Mouse (Mus musculus) stomach, embryonic 15.5 days (tissue): ENCODE measurements around the gene Plcxd2. TPM values are rescaled to one million over a fixed set of nuclear protein-coding genes. Genes with fewer than 3 reads are reported as not detected.

ENCODE experiments used
- ATAC-seq: fragments of 200-750 bp; cut with Nextera tagmentation; 2 replicates; pipeline ENCODE4 v1.8.0; 2017; ENCODE audit warnings: low read depth, moderate number of reproducible peaks, moderate TSS enrichment; ENCODE audit not compliant: insufficient read depth, low FRiP score
- H3K27ac ChIP-seq: fragments of 300-500 bp; sonication (generic); 2 replicates; pipeline ENCODE4 v1.5.1; 2015; ENCODE audit warnings: mild to moderate bottlenecking, inconsistent platforms
- H3K27me3 ChIP-seq: fragments of 300-500 bp; sonication (generic); replicated peaks from 2 replicates; pipeline ENCODE4 v1.6.1; 2015; ENCODE audit warnings: inconsistent platforms
- H3K36me3 ChIP-seq: fragments of 300-500 bp; sonication (generic); 2 replicates; pipeline ENCODE4 v1.6.1; 2015; ENCODE audit warnings: inconsistent platforms
- H3K4me1 ChIP-seq: fragments of 300-500 bp; sonication (generic); 2 replicates; pipeline ENCODE4 v1.6.1; 2015; ENCODE audit warnings: inconsistent platforms
- H3K4me2 ChIP-seq: fragments of 300-500 bp; sonication (generic); 2 replicates; pipeline ENCODE4 v1.6.1; 2015; ENCODE audit warnings: mild to moderate bottlenecking, inconsistent platforms
- H3K4me3 ChIP-seq: fragments of 300-500 bp; sonication (generic); replicated peaks from 2 replicates; pipeline ENCODE4 v1.5.1; 2015; ENCODE audit warnings: inconsistent platforms
- H3K9ac ChIP-seq: fragments of 300-500 bp; sonication (generic); 2 replicates; pipeline ENCODE4 v1.6.1; 2015; ENCODE audit warnings: inconsistent platforms
- H3K9me3 ChIP-seq: fragments of 300-500 bp; sonication (generic); 2 replicates; pipeline ENCODE4 v1.6.1; 2016; ENCODE audit warnings: inconsistent platforms
- WGBS: fragments of 180-500 bp; shearing (Covaris S2); methylation state at CpG from one replicate; pipeline ENCODE4 v1.1.7; 2015; 5-methylcytosine and 5-hydroxymethylcytosine counted together
- polyA plus RNA-seq: library from polyadenylated mRNA; unstranded; fragments of >200 nt; fragmentation: Nextera tagmentation; extraction: Ambion mirVana; gene quantifications from 2 replicates; pipeline ENCODE4 v1.2.1, GENCODE M21; 2015

The Plcxd2 gene
- polyA plus RNA-seq, 1 experiment from 2014 or later, result 2.2 TPM

DNA sequence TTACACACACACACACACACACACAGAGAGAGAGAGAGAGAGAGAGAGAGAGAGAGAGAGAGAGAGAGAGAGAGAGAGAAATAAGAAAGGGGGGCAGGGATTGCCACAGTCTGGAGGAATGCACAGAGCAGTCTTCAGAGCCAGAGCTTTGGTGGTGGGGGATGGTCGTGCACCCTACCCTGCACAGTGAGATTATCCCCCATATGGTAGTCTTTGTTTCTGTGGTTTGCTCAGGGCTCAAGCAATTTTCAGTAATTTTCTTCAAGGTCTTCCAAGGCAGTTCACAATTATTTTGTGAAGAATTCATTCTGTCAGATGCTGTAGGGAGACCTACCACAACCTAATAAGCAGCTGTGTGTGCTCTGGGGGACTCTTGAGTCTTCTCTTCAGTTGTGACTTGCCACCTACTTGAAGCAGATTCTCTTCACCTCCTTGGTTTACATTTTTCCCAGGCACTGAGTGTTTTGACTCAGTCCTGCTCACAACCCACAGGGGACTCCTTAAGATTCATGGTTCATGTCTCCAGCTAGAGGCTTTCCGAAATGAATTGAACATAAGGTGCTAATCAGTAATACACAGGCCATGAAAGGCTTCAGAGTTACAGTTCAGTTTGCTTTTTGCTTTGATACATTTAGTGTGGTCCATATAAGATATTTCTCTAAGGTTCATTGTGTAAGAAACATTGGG lies 75.2 kb downstream of the Plcxd2 start:
- Histone ChIP-seq H3K9ac (no peak overlapping the region), H3K4me3 (no peak overlapping the region), H3K27ac (no peak overlapping the region), H3K4me1 (0 out of 2 replicates have a peak, but pooled peaks cover 3% of the 10 kb centered on the region), H3K27me3 (no peaks in the 10 kb centered on the region), H3K36me3 (no peaks in the 10 kb centered on the region), H3K4me2 (no peak overlapping the region), H3K9me3 (no peaks in the 10 kb centered on the region)
- WGBS, result 46% methylated on average over 2 of the region's 2 CpGs
- no peak for ATAC-seq

DNA sequence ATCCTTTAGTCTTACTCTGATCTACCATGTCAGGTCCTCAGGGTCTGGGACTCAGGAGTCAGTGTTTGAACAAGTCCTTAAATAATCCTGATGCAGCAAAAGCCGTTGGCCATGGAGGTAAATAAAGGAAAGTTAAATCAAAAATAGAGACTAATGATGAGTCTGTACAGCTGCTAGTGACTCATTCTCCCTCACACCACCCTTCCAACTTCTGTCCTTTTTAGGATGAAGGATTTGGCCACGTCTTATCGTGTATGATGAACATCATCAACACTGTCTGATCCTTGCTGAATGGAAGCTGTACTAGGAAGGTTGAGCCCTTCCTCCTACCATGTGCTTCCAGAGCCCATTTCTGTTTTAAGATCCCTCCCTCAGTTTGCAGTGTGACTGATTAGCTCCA lies 79.7 kb downstream of the Plcxd2 start:
- Histone ChIP-seq H3K4me1 (0 out of 2 replicates have a peak, but pooled peaks cover 3% of the 10 kb centered on the region), H3K9ac (no peak overlapping the region), H3K4me2 (no peak overlapping the region), H3K4me3 (no peak overlapping the region), H3K36me3 (no peaks in the 10 kb centered on the region), H3K9me3 (no peaks in the 10 kb centered on the region), H3K27ac (peak overlapping the region; percentile 28; the same call in 1 of the 2 replicates), H3K27me3 (no peaks in the 10 kb centered on the region)
- no peak for ATAC-seq
- WGBS, result 49% methylated on average over 3 of the region's 3 CpGs

DNA sequence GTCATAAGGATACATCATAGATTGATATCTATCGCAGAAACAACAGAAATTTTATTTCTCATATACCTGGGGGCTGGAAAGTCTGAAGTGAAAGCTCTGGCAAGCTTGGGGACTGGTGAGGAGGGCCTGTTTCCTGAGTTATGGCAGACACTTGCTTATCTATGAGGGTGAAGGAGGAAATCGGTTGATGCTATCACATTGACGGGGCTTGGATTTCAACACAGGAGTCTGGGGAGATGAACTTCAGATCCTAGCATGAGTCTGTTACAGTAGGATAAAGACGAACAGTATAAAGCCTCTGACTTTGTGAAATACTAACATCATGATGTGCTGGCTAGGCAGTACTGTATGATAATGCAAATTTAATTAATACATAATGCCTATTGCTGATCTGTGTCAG lies 81.9 kb downstream of the Plcxd2 start:
- H3K9ac ChIP-seq, result no peak overlapping the region
- WGBS, result 48% methylated on average over 4 of the region's 4 CpGs

DNA sequence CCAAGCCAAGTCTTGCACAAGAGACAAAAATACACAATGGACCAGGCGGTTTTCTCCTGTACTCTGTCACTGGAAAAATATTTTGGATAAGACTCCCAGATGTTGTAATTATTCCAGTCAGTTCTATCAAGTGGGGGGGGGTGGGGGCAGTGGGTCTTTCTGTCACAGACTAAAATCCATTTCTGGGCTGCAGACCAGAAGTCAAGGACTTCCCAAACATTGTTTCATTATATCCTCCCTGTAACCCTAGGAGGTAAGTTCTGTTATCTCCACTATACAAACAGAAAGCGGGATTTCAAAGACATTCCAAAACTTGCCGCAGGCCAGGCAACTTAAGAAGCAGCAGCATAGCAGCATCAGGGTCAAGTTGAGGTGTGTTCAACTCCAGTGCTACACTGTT lies 82.4 kb downstream of the Plcxd2 start:
- no peaks in the 10 kb centered on the region for H3K27me3 ChIP-seq
- no peak overlapping the region for H3K9ac ChIP-seq
- 16% methylated on average over 3 of the region's 3 CpGs for WGBS
- no peak overlapping the region for H3K27ac ChIP-seq
- no peaks in the 10 kb centered on the region for H3K9me3 ChIP-seq
- H3K4me2 ChIP-seq, result no peak overlapping the region
- H3K4me1 ChIP-seq, result peaks cover 7% of the 10 kb centered on the region; the same call in 1 of the 2 replicates
- H3K36me3 ChIP-seq, result no peaks in the 10 kb centered on the region
- no peak overlapping the region for H3K4me3 ChIP-seq
- no peak for ATAC-seq

More for the DNA sequence above, 81.9 kb downstream of the Plcxd2 start:
- H3K27ac ChIP-seq, result no peak overlapping the region
- no peak overlapping the region for H3K4me3 ChIP-seq
- H3K4me1 ChIP-seq, result peaks cover 7% of the 10 kb centered on the region; the same call in 1 of the 2 replicates
- no peaks in the 10 kb centered on the region for H3K27me3 ChIP-seq
- ATAC-seq, result no peak
- H3K9me3 ChIP-seq, result no peaks in the 10 kb centered on the region
- H3K4me2 ChIP-seq, result no peak overlapping the region
- no peaks in the 10 kb centered on the region for H3K36me3 ChIP-seq

DNA sequence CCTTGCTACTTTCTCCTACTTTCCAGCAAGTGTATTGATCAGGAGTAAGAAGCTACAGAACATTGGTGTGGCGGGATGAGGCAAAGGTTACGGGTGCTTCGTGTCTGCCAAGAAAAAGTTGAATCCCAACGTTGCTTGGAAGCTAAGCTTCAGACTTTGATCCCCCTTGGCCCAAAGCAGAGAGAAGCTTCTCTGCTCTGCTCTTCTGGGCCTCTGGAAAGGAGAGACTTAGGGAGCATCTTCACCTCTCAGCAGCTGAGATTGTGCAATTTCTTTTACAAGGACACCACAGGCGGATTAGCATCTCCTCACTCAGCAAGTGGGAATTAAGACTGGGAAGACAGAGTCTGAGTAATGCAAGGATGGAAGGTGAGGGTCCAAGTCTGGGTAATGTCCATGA lies 83.1 kb downstream of the Plcxd2 start:
- no peak overlapping the region for H3K4me3 ChIP-seq
- H3K4me1 ChIP-seq, result peaks cover 7% of the 10 kb centered on the region; the same call in 1 of the 2 replicates
- no peak overlapping the region for H3K27ac ChIP-seq
- H3K9me3 ChIP-seq, result no peaks in the 10 kb centered on the region
- no peaks in the 10 kb centered on the region for H3K27me3 ChIP-seq
- no peak overlapping the region for H3K9ac ChIP-seq
- 84% methylated on average over 5 of the region's 5 CpGs for WGBS
- H3K36me3 ChIP-seq, result no peaks in the 10 kb centered on the region
- ATAC-seq, result no peak
- no peak overlapping the region for H3K4me2 ChIP-seq

DNA sequence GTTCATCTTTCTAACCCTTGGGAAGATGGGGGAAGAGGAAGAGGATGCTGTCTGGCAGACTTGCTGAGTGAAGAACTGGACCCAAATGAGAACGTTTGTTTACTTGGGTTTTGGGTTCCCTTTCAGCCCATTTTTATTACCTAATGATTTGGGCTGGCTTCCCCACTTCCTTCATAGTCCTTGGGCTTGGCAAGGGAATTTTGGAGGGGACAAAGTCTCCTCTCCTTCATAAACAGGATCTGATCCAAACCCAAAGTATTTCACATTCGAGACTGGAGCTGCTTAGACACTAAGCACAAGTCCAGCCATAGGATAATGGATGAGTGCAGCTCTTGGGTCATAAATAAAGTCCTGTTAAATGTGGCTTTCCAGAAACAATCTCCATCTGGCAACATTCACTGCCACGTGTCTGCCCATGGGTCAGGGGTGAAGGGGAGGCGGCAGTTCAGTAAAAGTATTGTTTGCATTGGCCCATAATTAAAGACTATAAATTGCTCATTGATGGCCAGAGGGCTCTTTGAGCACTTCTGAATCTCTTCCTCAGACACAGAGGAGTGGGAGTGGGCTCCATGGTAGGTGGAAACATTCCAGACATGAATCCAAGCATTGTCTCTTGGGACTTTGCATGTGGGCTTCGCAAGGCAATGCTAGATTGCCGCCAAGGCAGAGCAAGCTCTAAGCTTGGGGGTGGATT lies 86.1 kb downstream of the Plcxd2 start:
- Histone ChIP-seq H3K27ac (0 out of 2 replicates have a peak overlapping the region, but pooled peaks have one; percentile 40), H3K9me3 (no peaks in the 10 kb centered on the region), H3K4me2 (no peak overlapping the region), H3K4me3 (no peak overlapping the region), H3K36me3 (no peaks in the 10 kb centered on the region), H3K9ac (no peak overlapping the region), H3K27me3 (no peaks in the 10 kb centered on the region), H3K4me1 (peaks cover 7% of the 10 kb centered on the region; the same call in 1 of the 2 replicates)
- WGBS, result 46% methylated on average over 6 of the region's 6 CpGs
- peak; percentile 41; the same call in 1 of the 2 replicates for ATAC-seq

DNA sequence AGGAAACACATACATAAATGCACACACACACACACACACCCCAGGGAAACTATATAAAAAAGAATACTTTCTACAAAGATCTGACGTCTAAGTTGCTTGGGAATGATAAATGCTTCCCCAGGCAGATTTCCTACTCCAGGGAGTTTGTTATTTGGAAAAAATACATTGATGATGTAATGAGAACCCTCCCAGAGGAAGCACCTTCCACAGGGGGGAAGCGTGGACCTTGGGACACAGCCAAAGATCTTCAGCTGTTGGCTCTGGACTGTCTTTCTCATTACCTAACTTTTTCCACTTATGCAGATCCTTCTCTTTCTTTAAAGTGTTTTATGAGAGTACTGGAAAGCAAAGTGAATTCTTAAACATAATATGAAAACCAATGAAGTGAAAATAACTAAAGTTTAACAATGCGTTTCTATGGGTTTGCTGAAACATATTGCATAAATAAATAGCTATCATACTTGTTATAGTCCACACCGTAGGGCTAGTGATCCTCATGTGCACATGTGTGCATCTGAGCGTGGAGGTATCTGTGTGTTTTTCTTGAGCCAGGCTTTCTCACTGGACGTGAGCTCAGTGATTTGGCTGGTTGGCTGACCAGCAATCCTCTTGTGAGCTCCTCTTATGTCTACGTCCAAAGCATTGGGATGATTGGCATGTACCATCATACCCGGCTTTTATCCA lies 87.3 kb downstream of the Plcxd2 start:
- H3K27ac ChIP-seq, result no peak overlapping the region
- 64% methylated on average over 8 of the region's 8 CpGs for WGBS
- no peak overlapping the region for H3K4me2 ChIP-seq
- no peaks in the 10 kb centered on the region for H3K27me3 ChIP-seq
- no peak overlapping the region for H3K4me3 ChIP-seq
- H3K36me3 ChIP-seq, result no peaks in the 10 kb centered on the region
- no peaks in the 10 kb centered on the region for H3K9me3 ChIP-seq
- 0 out of 2 replicates have a peak, but pooled peaks have one; percentile 42 for ATAC-seq
- H3K9ac ChIP-seq, result no peak overlapping the region
- peaks cover 7% of the 10 kb centered on the region; the same call in 1 of the 2 replicates for H3K4me1 ChIP-seq

DNA sequence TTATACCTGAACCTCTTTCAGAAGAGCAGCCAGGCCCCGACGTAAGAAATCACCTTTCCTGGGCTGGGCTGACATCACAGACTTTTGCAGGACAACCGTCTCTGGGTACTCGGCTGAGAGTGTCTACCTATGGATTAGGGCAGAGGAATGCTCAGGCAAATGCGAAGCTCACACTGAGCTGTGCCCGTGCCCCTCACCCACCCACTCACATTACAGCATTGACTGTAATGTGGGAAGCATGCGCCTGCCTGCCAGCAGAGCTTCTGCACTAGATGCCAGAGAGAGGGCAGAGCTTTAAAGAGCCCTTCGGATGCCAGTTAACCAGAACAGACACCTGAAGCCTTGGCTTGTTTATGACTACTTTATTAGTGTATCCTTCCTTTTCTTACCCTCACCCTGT lies 90.4 kb downstream of the Plcxd2 start:
- Histone ChIP-seq H3K36me3 (no peaks in the 10 kb centered on the region), H3K9ac (no peak overlapping the region), H3K9me3 (no peaks in the 10 kb centered on the region), H3K4me3 (no peak overlapping the region), H3K27me3 (no peaks in the 10 kb centered on the region), H3K27ac (no peak overlapping the region), H3K4me1 (peaks cover 6% of the 10 kb centered on the region; the same call in 1 of the 2 replicates), H3K4me2 (no peak overlapping the region)
- ATAC-seq, result no peak
- WGBS, result 69% methylated on average over 8 of the region's 8 CpGs

Other genes starting within 250 kb of the Plcxd2 start
- gene Phldb2, start 56.6 kb downstream of the Plcxd2 start, polyA plus RNA-seq, result 31.4 and 33.3 TPM in 2 replicates
- gene Cd96, start 110.0 kb upstream of the Plcxd2 start, polyA plus RNA-seq, result 0.08 and 0.19 TPM in 2 replicates
- gene Gm4737, start 144.9 kb upstream of the Plcxd2 start, polyA plus RNA-seq, result 3.5 and 8.6 TPM in 2 replicates